Mouse (Mus musculus): ENCODE data around the gene Sugp2. TPM values are rescaled to one million over a fixed set of nuclear protein-coding genes. Genes with fewer than 3 reads are reported as not detected.
A peak's percentile ranks its signal among the peaks of the same experiment; 100 is the strongest.

Gene Sugp2
- total RNA-seq, 2 experiments from 2014 or later, result 37.3 to 39.1 TPM

- DNase-seq, result no peak
Observed at GRCm38 (mm10) chr8:70281001-70281400, 47.0 kb downstream of the Sugp2 start.

GRCm38 (mm10) chr8:70282603-70283135 is 48.6 kb downstream of the Sugp2 start, which contains the start of gene Homer3:
Gene Homer3 (plus strand): TSS chr8:70282827.
- peak; percentile 93 to 96 for DNase-seq

DNA sequence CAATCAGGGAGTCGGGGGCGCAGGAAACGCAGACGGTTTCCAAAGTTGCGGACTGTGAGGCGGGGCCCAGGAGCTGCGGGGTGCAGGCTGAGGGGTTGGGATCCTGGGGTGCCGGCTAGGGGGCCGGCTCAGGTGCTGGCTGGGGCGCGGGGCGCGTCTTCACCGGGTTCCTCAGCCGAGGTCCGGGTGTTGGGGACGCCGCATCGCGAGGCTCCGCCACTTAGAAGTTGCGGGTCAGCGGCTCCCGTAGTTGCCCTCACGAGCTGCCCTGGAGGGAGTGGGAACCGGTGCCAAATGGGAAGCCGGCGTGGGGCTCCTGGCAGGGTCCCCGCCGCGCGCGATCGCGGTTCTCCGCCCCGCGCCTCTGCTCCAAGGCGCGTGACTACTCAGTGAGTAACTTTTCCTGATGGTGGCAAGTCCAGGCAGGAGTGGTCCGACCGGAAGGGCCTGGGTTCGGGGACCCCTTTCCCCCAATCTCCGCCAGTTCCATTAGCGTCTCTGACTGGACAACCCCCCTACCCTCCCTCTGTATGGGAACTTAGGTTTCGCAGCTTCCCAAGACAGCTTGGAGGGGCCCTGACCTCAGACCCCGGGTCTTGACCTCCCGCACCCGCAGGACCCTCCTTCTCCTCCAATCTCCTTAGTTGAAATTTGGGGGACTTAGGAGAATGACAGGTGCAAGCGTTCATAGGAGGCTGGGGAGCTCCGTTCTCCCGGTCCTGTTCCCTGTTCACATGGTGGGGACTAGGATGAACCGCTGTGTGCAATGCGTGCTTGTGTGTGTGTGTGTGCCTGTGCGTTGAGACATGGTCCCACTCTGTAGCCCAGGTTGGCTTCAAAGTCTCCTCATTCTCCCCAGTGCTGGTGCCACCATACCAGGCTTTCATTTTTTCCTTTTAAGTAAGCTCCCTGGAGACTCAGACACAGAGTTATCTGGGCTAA is 49.4 kb downstream of the Sugp2 start:
- peak in 1 of 2 experiments; percentile 45 for DNase-seq

GRCm38 (mm10) chr8:70284421-70284820 is 50.4 kb downstream of the Sugp2 start:
- no peak for DNase-seq

DNA sequence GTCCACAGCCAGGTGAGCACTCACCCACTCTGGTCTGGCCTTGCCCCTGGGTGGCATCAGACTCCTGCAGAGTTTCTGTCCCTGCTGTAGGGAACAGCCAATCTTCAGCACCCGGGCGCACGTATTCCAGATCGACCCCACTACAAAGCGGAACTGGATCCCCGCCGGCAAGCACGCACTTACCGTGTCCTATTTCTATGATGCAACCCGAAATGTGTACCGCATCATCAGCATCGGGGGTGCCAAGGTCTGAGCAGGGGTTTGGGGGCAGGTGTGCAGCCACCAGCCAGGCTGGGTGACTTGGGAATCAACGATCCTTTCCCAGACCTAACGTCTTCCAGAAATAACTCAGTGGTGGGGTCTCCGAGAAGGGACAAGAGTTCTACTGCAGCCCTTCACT is 51.3 kb downstream of the Sugp2 start:
- no peak for DNase-seq

- DNase-seq, result no peak
Observed at GRCm38 (mm10) chr8:70286737-70287136, 52.7 kb downstream of the Sugp2 start.

DNA sequence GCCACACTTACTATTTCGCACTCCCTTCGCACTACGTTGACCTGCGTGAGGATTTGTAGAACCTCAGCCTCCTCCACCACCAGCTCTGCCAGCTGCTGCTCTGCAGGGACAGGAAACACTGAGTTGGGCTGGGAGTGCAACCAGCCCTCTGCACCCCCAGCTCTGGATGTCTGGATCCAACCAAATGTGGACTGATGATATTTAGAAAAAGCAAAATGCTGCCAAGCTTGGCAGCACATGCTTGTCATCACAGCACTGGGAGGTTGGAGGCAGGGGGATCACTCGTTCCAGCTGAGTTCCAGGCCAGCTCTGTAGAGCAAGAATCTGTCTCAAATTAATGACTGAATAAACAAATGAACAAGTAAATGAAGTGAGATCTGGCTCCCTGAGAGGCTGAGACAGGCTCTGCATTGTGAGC is 60.0 kb downstream of the Sugp2 start:
- DNase-seq, result no peak

GRCm38 (mm10) chr8:70300881-70301280 is 66.9 kb downstream of the Sugp2 start:
- DNase-seq, result no peak

DNA sequence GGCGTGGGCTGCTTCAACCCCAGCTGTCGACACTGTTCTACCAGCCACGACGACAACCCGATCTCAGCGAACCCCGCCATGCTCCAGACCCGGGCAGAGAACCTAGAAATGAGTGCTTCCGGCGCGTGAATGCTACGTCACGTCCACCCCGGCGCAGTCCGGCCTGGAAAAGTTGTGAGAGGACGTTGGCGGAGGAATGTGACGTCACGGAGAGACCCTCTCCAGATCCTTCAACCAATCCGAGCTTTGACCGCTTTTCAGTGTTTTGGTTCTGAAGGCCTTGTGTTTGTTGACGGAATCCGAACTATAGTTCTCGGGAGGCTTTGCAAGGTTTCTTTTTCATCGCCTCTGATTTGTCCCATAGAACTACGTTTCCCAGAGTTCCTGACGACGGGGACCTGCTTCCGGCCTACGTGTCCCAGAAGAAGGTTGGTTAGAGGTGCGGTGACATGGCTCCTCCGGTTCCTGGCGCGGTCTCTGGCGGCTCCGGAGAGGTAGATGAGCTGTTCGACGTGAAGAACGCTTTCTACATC is 68.4 kb downstream of the Sugp2 start, which contains the start of the genes Ddx49 and Cope:
Gene Ddx49 (minus strand): TSS at position 132 of the 533 bp plus-strand sequence.
Gene Cope (plus strand): TSS at position 161 of the 533 bp plus-strand sequence.
- peak; percentile 95 to 96 for DNase-seq

DNA sequence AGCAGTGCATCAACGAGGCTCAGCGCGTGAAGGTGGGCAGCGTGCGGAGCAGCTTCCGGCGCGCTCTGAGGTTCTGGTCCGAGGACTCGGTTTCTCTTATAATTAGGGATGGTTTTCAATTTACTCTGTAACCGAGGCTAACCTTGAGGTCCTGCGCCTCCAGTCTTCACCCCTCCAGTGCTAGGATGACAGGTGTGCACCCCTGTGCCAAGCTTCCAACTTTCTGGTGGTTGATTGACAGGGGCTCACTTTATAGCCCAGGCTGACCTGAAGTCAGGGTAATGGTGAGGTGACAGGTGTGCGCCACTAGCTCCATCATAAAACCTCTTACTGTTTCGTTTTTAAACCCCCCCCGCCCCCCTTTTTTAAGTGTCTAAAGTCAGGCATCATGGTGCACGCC is 68.9 kb downstream of the Sugp2 start:
- no peak for DNase-seq

GRCm38 (mm10) chr8:70309311-70309710 is 75.3 kb downstream of the Sugp2 start:
- no peak for DNase-seq

DNA sequence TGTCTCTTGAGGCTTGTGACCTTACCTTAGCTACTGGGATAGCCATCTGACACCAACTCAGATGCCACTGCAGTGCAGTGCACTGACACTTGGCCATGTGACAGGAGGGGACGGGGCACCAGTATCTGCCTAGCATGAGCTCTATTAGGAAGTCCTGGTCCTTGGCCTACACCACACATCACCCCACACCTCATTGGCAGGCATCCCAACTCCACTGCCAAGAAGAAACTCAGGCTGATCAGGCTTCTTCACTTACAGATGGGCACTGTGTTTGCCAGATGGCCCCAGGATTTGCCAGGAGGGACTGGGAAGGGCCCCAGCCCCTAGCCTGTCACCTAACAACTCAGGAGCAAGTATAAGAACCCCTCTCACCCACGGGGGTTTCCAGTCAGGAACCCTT is 79.4 kb downstream of the Sugp2 start:
- DNase-seq, result no peak

DNA sequence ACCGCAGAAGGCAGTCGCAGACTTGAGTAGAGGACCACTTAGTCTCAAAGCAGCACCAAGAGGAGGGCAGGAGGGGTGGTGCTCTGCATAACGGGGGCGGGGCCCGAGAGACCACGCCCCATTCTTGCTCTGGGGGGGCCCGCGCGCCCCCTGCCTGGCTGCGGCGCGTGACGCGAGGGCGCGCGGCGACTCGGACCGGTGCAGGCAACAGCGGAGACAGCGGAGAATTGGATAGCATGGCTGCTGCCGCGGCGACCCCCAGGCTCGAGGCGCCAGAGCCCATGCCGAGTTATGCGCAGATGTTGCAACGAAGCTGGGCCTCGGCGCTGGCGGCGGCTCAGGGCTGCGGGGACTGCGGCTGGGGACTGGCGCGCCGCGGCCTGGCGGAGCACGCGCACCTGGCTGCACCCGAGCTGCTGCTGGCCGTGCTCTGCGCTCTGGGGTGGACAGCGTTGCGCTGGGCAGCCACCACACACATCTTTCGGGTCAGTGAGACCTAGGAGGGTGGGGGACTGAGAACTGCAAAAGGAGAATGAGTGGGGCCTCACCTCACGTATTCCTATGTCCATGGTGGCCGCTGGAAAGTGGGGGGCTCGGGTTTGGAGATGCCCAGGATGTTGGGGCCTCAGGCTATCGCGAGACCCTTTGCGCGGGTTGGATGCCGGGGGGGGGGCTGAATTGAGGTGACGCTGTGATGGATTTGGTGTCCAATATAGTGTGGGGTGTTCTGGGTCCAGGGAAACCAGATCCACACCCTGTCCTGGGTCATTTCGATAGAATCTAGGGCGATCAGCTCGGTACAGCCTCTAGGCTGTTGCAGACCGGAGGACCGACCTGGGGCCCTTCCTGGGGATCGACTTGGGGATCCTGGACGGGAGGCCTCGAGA is 81.8 kb downstream of the Sugp2 start, which contains the start of gene Cers1:
Gene Cers1 (plus strand): TSS at position 152 of the 887 bp plus-strand sequence.
- peak; percentile 48 to 63 for DNase-seq

- no peak for DNase-seq
Observed at GRCm38 (mm10) chr8:70316511-70317504, 82.8 kb downstream of the Sugp2 start.

DNA sequence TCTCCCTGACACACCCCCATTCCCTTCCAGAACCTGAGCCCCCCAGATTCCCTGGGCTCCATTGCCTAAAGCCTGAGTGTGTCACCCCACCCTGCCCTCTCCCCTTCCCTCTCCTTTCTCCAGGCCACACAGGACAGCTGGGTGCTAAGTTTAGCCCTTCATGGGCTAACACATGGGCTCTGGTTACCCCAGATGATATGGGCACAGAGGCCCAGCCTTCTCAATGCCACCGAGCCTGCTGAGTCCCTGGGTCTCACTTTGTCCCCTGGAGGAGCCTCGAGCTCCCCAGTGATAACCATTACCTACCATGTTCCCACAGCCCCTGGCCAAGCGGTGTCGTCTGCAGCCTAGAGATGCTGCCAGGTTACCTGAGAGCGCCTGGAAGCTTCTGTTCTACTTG is 83.8 kb downstream of the Sugp2 start:
- no peak for DNase-seq

DNA sequence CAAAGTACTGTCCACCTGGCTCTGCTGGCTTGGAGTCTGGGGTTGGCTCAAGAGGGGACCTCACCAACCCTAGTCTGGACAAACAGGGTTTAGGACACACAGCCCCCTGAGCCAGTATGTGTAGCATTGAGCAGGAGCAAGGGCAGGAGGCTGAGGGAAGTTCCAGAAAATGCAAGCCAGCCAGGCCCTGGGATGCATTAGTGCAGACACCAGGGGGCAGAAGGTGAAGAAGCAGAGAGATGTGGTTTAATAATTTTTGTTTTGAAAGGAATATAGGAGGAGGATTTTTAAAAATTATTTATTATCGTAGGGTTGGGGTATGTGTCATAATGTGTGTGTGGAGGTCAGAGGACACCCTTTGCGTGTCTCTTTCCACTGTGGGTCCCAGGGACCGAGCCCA is 89.7 kb downstream of the Sugp2 start:
- no peak for DNase-seq

DNA sequence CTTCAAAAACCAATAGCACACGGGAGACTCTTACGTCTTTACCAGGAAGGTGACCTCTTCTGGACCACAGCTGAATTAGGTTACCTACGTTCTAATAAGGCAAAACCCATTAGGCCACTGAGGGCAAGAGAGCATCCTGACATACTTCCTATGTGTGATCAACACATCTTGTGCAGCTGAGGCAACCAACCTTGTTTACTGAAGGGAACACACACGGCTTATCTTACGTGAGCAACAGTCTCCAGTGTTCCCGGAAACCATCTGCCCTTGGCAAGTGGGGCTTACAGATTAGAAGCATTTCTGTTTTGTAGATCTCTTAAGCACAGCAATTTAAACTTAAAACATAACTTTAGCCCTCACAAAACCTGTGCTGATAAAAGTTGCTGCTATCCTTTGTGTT is 93.5 kb downstream of the Sugp2 start:
- DNase-seq, result no peak

DNA sequence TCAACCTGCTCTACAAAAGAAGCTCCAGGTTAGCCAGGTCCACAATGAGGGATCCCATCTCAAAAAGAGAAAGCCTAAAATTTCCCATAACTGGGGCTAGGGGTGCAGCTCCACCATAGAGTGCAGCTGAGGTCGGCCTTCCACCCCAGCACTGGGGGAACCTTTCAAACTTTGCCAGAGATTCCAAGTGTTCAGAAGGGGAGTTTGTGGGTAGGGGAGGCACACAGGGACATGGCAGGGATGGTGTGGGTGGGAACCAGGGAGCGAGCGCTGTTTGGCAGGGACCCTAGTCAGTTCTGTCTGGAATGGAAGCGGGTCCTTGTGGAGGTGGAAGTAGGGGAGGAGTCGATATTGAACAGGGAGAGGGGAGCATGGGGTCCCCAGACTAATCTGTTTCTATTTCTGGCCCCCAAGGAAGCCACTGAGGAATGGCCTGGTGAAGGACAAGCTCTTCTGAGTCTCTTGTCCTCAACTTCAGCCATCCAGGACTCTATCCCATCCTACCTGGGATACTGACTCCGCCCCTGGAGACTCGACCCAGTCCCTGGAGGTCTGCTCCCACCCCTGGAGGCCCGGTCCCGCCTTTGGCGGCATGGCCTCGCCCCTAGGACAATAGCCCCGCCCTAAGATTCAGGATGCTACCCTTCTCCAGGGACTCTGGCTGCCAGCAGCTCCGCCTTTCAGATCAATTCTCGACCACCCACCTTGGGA is 95.3 kb downstream of the Sugp2 start, which contains the start of gene Gdf1:
Gene Gdf1 (plus strand): TSS at position 694 of the 711 bp plus-strand sequence.
- DNase-seq, result no peak
